Mouse (Mus musculus) 3134 (cell line): ENCODE measurements around the gene Serpinb8.

Experiments used
- DNase-seq: peaks from one replicate; pipeline ENCODE4 v3.0.0-alpha.2; 2011; ENCODE audit warnings: low spot score; ENCODE audit not compliant: insufficient read length; ENCODE audit errors: extremely low read depth

The Serpinb8 gene

DNA sequence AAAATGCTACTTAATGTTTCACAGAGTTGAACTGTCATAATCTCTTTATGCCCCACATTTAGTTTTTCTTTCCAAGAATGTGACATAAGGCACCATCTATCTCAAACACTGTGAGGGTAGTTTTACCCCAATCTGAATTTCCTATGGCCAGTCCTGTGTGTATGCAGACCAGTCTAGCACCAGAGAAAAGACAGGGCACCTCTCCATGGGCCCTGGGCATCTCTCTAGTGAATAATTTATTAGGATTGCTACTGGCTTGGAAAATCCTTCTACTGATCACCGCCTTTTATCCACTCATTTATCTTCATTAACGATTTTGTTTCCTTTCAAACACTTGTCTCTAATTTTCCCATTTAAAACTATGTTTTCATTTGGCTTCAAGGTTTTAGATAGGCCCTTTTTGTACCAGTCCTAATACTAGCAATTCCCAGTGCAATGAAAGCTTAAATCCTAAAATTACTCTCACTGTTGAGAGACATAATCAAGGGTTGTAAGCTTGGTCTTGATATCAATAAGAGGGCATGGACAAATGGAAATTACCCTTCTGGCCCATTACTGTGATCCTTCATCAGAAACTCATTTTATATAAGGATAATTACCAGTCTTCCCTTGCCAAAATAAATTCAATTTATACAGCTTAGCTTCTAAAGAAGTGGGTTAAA lies 52.8 kb downstream of the Serpinb8 start:
- no peak for DNase-seq

DNA sequence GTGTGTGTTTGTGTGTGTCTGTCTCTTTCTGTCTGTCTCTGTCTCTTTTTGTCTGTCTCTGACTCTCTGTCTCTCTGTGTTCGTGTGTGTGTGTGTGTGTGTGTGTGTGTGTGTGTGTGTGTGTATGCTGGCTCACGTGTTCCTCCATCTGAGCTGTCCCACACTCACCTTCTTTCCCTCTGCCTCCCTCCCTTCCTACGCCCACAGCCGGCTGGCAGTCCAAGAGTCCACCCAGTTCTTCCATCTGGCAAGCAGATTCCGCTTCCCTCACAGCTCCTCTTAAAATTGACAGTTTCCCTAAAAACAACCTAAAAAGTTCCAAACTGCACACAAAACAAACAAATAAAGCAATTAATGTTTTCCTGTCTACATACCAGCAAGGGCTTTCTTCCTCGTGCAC lies 55.3 kb downstream of the Serpinb8 start:
- no peak for DNase-seq

DNA sequence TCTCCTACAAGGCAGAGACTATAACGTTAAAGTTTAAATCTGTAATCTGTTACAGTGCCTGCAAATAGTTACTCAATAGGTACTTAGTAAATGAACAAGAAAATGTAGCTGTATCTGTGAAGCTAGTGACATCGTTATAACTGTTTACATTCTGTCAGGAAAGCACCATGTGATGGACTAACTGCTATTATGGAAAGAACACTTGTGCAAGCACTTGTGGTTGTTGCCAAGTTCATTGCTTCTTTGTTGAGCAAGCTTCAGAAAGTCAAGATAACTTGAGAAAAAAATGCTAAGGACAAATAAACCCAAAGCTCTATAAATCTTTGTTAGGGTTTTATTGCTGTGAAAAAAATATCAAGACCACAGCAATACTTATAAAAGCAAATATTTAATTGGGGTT lies 67.9 kb downstream of the Serpinb8 start:
- DNase-seq, result no peak
